Comparison of ENCODE assay signal across 9 mouse cellular contexts in genomic region chr6:99028989-99029305, GRCm38 (mm10).
DNase-seq lines count a peak whose midpoint lies in the region; ATAC-seq and TF ChIP-seq lines count a peak whose summit lies in the region.
"Had no signal": no experiment of that assay in that cellular context is flagged by ENCODE, and none has a peak within 500 bp of the region (broad histone marks: within the 10 kb centered on the region; RNA-seq: fewer than 3 reads in every experiment).

No protein-coding gene starts in this region.

- DNase-seq in heart, postnatal 0 days (ENCODE audit: low spot score): no peak
- DNase-seq in heart, postnatal 4 days: no peak
- DNase-seq in MEL (ENCODE audit: low read depth, low spot score): no peak
- DNase-seq in ovary, postnatal 10 days (ENCODE audit: low spot score): no peak
- no peak for DNase-seq in ovary, postnatal 36 days (ENCODE audit: low spot score)
- no peak for DNase-seq in testis, postnatal 14 days (ENCODE audit: low spot score)

- no peak for TF ChIP-seq POLR2A in MEL (IDR thresholded peaks at IDR 0.05; ENCODE audit: control insufficient read depth in 1 of 2, insufficient read depth in 1 of 2, low read depth in 1 of 2, low read length in 2 of 2, poor library complexity in 1 of 2)

- no peak for ATAC-seq in heart, postnatal 0 days (ENCODE audit: insufficient read depth, low read depth)
- no peak for ATAC-seq in hindbrain, embryonic 12.5 days (ENCODE audit: low FRiP score)
- no peak for ATAC-seq in midbrain, embryonic 12.5 days (ENCODE audit: low FRiP score, low read depth)

- H3K36me3 ChIP-seq in heart, postnatal 0 days (replicated peaks; ENCODE audit: control insufficient read depth, insufficient read depth, low read length): no peaks in the 10 kb centered on the region
- peaks cover 0 to 32% of the 10 kb centered on the region in 2 experiments; a peak in 2 of 4 replicates for H3K36me3 ChIP-seq in MEL (ENCODE audit: control insufficient read depth in 1 of 2, insufficient read depth in 2 of 2, low read length in 2 of 2)
- H3K36me3 ChIP-seq in hindbrain, embryonic 12.5 days: no peaks in the 10 kb centered on the region
- H3K36me3 ChIP-seq in midbrain, embryonic 12.5 days: no peaks in the 10 kb centered on the region

- no peak for TF ChIP-seq EP300 in heart, postnatal 0 days (IDR thresholded peaks at IDR 0.05; ENCODE audit: low read depth)
- no peak for TF ChIP-seq EP300 in MEL (IDR thresholded peaks at IDR 0.05; ENCODE audit: low read depth in 1 of 2, low read length in 2 of 2)

- peaks cover 18% of the 10 kb centered on the region for H3K4me1 ChIP-seq in heart, postnatal 0 days (ENCODE audit: control insufficient read depth, insufficient read depth)
- peaks cover 0 to 13% of the 10 kb centered on the region in 2 experiments for H3K4me1 ChIP-seq in MEL (ENCODE audit: control insufficient read depth in 1 of 2, insufficient read depth in 2 of 2, low read length in 2 of 2)
- peaks cover 43% of the 10 kb centered on the region for H3K4me1 ChIP-seq in hindbrain, embryonic 12.5 days
- peaks cover 38% of the 10 kb centered on the region for H3K4me1 ChIP-seq in midbrain, embryonic 12.5 days

- no peaks in the 10 kb centered on the region for H3K27me3 ChIP-seq in heart, postnatal 0 days (ENCODE audit: control insufficient read depth, insufficient read depth, low read length)
- H3K27me3 ChIP-seq in MEL (ENCODE audit: control insufficient read depth in 1 of 2, insufficient read depth in 2 of 2, low read length in 2 of 2): no peaks in the 10 kb centered on the region
- H3K27me3 ChIP-seq in hindbrain, embryonic 12.5 days: peaks cover 4% of the 10 kb centered on the region; the same call in 1 of the 2 replicates
- H3K27me3 ChIP-seq in midbrain, embryonic 12.5 days: no peaks in the 10 kb centered on the region
- H3K27me3 ChIP-seq: Patski had no signal

- peak overlapping the region; percentile 96 for H3K4me3 ChIP-seq in heart, postnatal 0 days (ENCODE audit: low read depth, low read length)
- H3K4me3 ChIP-seq in MEL (ENCODE audit: control insufficient read depth in 1 of 2, insufficient read depth in 1 of 2, low read depth in 2 of 2, low read length in 2 of 2): peak overlapping the region; percentile 66 to 70
- peak overlapping the region; percentile 64 for H3K4me3 ChIP-seq in hindbrain, embryonic 12.5 days
- H3K4me3 ChIP-seq in midbrain, embryonic 12.5 days: peak overlapping the region; percentile 66

- H3K9ac ChIP-seq in heart, postnatal 0 days (replicated peaks; ENCODE audit: low read depth, low read length): peak overlapping the region; percentile 89
- peak overlapping the region; percentile 93 for H3K9ac ChIP-seq in MEL (ENCODE audit: control insufficient read depth, low read depth, low read length, poor library complexity, severe bottlenecking)
- H3K9ac ChIP-seq in hindbrain, embryonic 12.5 days: peak overlapping the region; percentile 83
- peak overlapping the region; percentile 77 for H3K9ac ChIP-seq in midbrain, embryonic 12.5 days (replicated peaks)

- WGBS in heart, postnatal 0 days: 6% methylated on average over 6 of the region's 6 CpGs
- under 1% methylated on average over 6 of the region's 6 CpGs for WGBS in hindbrain, embryonic 12.5 days
- WGBS in midbrain, embryonic 12.5 days: under 1% methylated on average over 6 of the region's 6 CpGs

- no peaks in the 10 kb centered on the region for H3K9me3 ChIP-seq in heart, postnatal 0 days (replicated peaks; ENCODE audit: control insufficient read depth, low read length)
- no peaks in the 10 kb centered on the region for H3K9me3 ChIP-seq in MEL (replicated peaks; ENCODE audit: insufficient read depth, low read length)
- H3K9me3 ChIP-seq in hindbrain, embryonic 12.5 days (replicated peaks): no peaks in the 10 kb centered on the region
- no peaks in the 10 kb centered on the region for H3K9me3 ChIP-seq in midbrain, embryonic 12.5 days

- no peak for TF ChIP-seq CTCF in heart, postnatal 0 days (IDR thresholded peaks at IDR 0.05; ENCODE audit: low read depth)
- no peak for TF ChIP-seq CTCF in MEL (IDR thresholded peaks at IDR 0.05 in 2 of 3, conservative IDR thresholded peaks at IDR 0.05 in 1 of 3; ENCODE audit: control insufficient read depth in 1 of 3, insufficient read depth in 1 of 3, low read depth in 2 of 3, low read length in 3 of 3, poor library complexity in 1 of 3, severe bottlenecking in 1 of 3)

- H3K27ac ChIP-seq in heart, postnatal 0 days (ENCODE audit: low read depth): peak overlapping the region; percentile 96
- H3K27ac ChIP-seq in MEL (ENCODE audit: control insufficient read depth, low read depth, low read length): peak overlapping the region; percentile 36
- peak overlapping the region; percentile 91 for H3K27ac ChIP-seq in hindbrain, embryonic 12.5 days
- H3K27ac ChIP-seq in midbrain, embryonic 12.5 days (replicated peaks): peak overlapping the region; percentile 91

- peaks cover 14% of the 10 kb centered on the region for H3K79me2 ChIP-seq in MEL (ENCODE audit: control insufficient read depth, insufficient read depth, low read length, poor library complexity)

- TF ChIP-seq RAD21 in MEL (IDR thresholded peaks at IDR 0.05; ENCODE audit: low read depth, low read length): no peak

- peak overlapping the region; percentile 81 for H3K4me2 ChIP-seq in heart, postnatal 0 days (ENCODE audit: low read depth, low read length)
- peak overlapping the region; percentile 85 for H3K4me2 ChIP-seq in hindbrain, embryonic 12.5 days (replicated peaks)
- peak overlapping the region; percentile 74 for H3K4me2 ChIP-seq in midbrain, embryonic 12.5 days (replicated peaks)

TF ChIP-seq in MEL, 35 proteins besides CTCF, POLR2A, EP300 and RAD21:
- TF ChIP-seq ZNF384 (IDR thresholded peaks at IDR 0.05; ENCODE audit: low read depth, low read length) (peak; percentile 73), USF2 (IDR thresholded peaks at IDR 0.05; ENCODE audit: borderline replicate concordance in 1 of 2, insufficient read depth in 1 of 2, low read depth in 1 of 2, low read length in 2 of 2) (no peak)

Comparison
In these comparisons a context has a peak if more than half of its experiments do, and no peak if none do; other contexts are left out.
1. H3K27ac ChIP-seq: peak in every context shown above with its lines; median percentile 96 in heart, postnatal 0 days; 91 in hindbrain, embryonic 12.5 days; 91 in midbrain, embryonic 12.5 days; 36 in MEL.